Mouse (Mus musculus) heart, embryonic 15.5 days (tissue): Measurements from ENCODE around the gene Arrb1. TPM values are rescaled to one million over a fixed set of nuclear protein-coding genes. Genes with fewer than 3 reads are reported as not detected.

ENCODE experiments used
- ATAC-seq: fragments of 200-750 bp; cut with Nextera tagmentation; replicated peaks from 2 replicates; pipeline ENCODE4 v1.8.0; 2017; ENCODE audit warnings: low read depth, moderate TSS enrichment; ENCODE audit not compliant: insufficient number of reproducible peaks, insufficient read depth, low FRiP score
- H3K27ac ChIP-seq: fragments of 300-500 bp; sonication (generic); 2 replicates; pipeline ENCODE4 v1.5.1; 2015; ENCODE audit warnings: mild to moderate bottlenecking, inconsistent platforms
- H3K27me3 ChIP-seq: fragments of 300-500 bp; sonication (generic); 2 replicates; pipeline ENCODE4 v1.6.1; 2015; ENCODE audit warnings: inconsistent platforms
- H3K36me3 ChIP-seq: fragments of 300-500 bp; sonication (generic); 2 replicates; pipeline ENCODE4 v1.6.1; 2015; ENCODE audit warnings: mild to moderate bottlenecking, inconsistent platforms
- H3K4me1 ChIP-seq: fragments of 300-500 bp; sonication (generic); replicated peaks from 2 replicates; pipeline ENCODE4 v1.6.1; 2015; ENCODE audit warnings: inconsistent platforms
- H3K4me2 ChIP-seq: fragments of 300-500 bp; sonication (generic); 2 replicates; pipeline ENCODE4 v1.6.1; 2015; ENCODE audit warnings: inconsistent platforms, mild to moderate bottlenecking, moderate library complexity
- H3K4me3 ChIP-seq: fragments of 300-500 bp; sonication (generic); 2 replicates; pipeline ENCODE4 v1.5.1; 2015; ENCODE audit warnings: mild to moderate bottlenecking, inconsistent platforms
- H3K9ac ChIP-seq: fragments of 300-500 bp; sonication (generic); 2 replicates; pipeline ENCODE4 v1.6.1; 2015; ENCODE audit warnings: mild to moderate bottlenecking, inconsistent platforms
- H3K9me3 ChIP-seq: fragments of 300-500 bp; sonication (generic); replicated peaks from 2 replicates; pipeline ENCODE4 v1.6.1; 2016; ENCODE audit warnings: inconsistent platforms
- WGBS: fragments of 180-500 bp; shearing (Covaris S2); methylation state at CpG from one replicate; pipeline ENCODE4 v1.1.7; 2015; ENCODE audit warnings: mixed read lengths; 5-methylcytosine and 5-hydroxymethylcytosine counted together
- polyA plus RNA-seq: library from polyadenylated mRNA; unstranded; fragments of >200 nt; fragmentation: Nextera tagmentation; extraction: Ambion mirVana; gene quantifications from 2 replicates; pipeline ENCODE4 v1.2.1, GENCODE M21; 2015

Gene Arrb1
- polyA plus RNA-seq, 1 experiment from 2014 or later: 4.7 TPM

DNA sequence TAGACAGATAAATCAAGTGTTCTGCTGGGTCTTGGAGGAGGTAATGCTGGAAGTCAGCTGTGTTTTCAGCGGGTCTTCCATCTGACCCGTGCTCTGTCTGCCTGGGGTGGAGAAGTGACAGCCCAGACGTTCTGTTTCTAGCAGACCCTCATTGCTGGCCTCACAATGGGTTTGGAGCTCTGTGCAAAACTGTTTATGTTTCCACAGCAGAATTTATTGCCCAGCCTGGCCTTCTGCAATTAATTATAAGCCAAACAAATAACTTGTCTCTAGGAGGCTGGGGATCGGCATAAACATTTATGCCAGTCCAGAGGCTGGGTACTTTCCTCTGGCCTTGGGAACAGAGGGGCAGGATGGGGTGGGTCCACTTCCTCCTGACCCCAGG, 18.6 kb downstream of the Arrb1 start:
- ATAC-seq: no peak
- H3K9me3 ChIP-seq: no peaks in the 10 kb centered on the region
- H3K4me1 ChIP-seq: peaks cover 30% of the 10 kb centered on the region
- H3K9ac ChIP-seq: 0 out of 2 replicates have a peak overlapping the region, but pooled peaks have one; percentile 9
- H3K4me3 ChIP-seq: no peak overlapping the region
- H3K27ac ChIP-seq: peak overlapping the region; percentile 65
- H3K36me3 ChIP-seq: no peaks in the 10 kb centered on the region
- H3K4me2 ChIP-seq: no peak overlapping the region
- 23% methylated on average over 4 of the region's 4 CpGs for WGBS
- H3K27me3 ChIP-seq: no peaks in the 10 kb centered on the region

DNA sequence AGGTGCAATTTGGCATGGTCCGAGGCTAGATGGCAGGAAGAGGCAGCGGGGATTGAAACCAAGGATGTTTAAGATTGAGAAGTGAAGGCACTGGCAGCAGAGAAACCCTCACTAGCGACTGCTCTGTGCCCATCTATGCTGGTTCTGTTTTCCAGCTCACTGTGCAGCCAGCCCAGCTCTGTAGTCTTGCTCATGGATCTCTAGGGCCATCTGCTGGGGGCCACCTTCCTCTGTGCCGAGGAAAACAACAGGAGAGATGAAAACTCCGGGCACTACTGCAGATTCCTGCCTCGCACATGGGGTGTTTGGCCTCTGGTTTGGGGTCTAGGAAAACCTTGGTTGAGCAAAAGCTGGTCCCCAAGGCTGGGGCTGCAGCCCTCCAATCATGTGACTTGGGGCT, 20.6 kb downstream of the Arrb1 start:
- H3K27me3 ChIP-seq: no peaks in the 10 kb centered on the region
- no peaks in the 10 kb centered on the region for H3K9me3 ChIP-seq
- no peak overlapping the region for H3K4me2 ChIP-seq
- peaks cover 34% of the 10 kb centered on the region for H3K4me1 ChIP-seq
- peak overlapping the region; percentile 26; the same call in 1 of the 2 replicates for H3K9ac ChIP-seq
- H3K36me3 ChIP-seq: no peaks in the 10 kb centered on the region
- 36% methylated on average over 6 of the region's 6 CpGs for WGBS
- ATAC-seq: peak; percentile 60
- H3K27ac ChIP-seq: no peak overlapping the region
- H3K4me3 ChIP-seq: no peak overlapping the region

DNA sequence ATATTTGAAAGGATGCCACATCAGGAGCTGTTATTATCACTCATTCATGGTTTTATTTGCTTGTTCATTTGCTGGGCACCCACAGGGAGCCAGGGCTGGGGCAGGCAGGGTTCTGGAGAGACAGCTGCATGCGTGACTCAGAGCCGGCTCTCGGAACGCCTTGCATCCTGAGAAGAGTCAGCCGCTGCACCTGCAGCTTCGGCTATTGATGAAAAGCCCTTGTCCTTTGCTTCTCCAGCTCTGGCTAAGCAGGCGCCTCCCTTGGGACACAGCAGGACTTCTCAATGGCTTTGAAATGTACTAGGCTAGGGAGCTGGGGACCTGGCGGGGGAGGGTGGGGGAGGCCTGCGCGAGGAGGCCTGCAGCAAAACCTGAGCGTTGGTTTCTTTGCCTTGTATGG, 23.8 kb downstream of the Arrb1 start:
- no peak overlapping the region for H3K4me3 ChIP-seq
- ATAC-seq: no peak
- H3K27me3 ChIP-seq: no peaks in the 10 kb centered on the region
- H3K4me2 ChIP-seq: no peak overlapping the region
- no peak overlapping the region for H3K27ac ChIP-seq
- peaks cover 37% of the 10 kb centered on the region for H3K4me1 ChIP-seq
- no peaks in the 10 kb centered on the region for H3K36me3 ChIP-seq
- WGBS: 45% methylated on average over 11 of the region's 11 CpGs
- H3K9me3 ChIP-seq: no peaks in the 10 kb centered on the region
- no peak overlapping the region for H3K9ac ChIP-seq

DNA sequence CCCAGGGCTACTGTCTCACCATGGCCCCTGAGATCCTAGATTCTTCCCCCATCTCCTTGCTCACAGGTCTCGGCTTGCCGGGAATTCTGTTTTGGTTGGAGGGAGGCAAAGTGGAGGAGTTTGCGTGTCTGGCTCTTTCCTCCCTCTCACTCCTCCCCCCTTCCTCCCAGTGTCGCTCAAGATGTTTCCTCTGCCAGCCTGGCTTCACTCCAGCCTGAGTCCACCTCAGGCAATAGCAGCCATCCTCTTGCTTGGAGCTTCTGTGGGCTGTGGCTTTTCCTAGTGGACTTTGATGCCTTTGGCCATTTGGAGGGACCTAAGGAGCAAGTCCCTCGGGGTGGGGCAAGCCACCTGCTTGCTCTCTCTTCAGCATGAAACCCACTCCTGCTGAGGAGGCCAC, 27.2 kb downstream of the Arrb1 start:
- 20% methylated on average over 5 of the region's 5 CpGs for WGBS
- no peak overlapping the region for H3K4me3 ChIP-seq
- H3K9ac ChIP-seq: no peak overlapping the region
- H3K27me3 ChIP-seq: no peaks in the 10 kb centered on the region
- H3K4me2 ChIP-seq: no peak overlapping the region
- H3K27ac ChIP-seq: 0 out of 2 replicates have a peak overlapping the region, but pooled peaks have one; percentile 34
- H3K36me3 ChIP-seq: no peaks in the 10 kb centered on the region
- H3K4me1 ChIP-seq: peaks cover 46% of the 10 kb centered on the region
- no peak for ATAC-seq
- no peaks in the 10 kb centered on the region for H3K9me3 ChIP-seq

DNA sequence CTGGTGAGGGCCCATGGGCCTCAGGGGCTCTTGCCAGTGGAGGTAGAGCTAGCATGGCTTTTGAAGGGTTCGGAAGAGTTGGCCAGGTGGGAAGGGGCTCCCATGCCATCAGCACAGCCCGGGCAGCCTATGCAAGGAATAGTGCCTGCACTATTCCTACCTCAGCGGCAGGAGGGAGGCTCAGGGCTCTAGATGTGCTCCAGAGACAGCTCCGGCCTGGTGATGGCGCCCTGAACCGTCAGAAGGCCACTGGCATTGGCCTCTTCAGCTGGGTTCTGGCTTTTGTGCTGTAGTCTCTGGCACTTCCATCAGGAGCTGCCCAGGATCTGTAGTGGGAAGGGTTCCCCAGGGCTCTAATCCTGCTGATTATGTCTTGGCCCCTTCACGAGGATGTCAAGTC, 28.0 kb downstream of the Arrb1 start:
- H3K36me3 ChIP-seq: no peaks in the 10 kb centered on the region
- H3K9me3 ChIP-seq: no peaks in the 10 kb centered on the region
- no peak overlapping the region for H3K27ac ChIP-seq
- no peaks in the 10 kb centered on the region for H3K27me3 ChIP-seq
- H3K4me2 ChIP-seq: no peak overlapping the region
- H3K9ac ChIP-seq: no peak overlapping the region
- ATAC-seq: no peak
- H3K4me1 ChIP-seq: peaks cover 46% of the 10 kb centered on the region
- no peak overlapping the region for H3K4me3 ChIP-seq
- 63% methylated on average over 7 of the region's 7 CpGs for WGBS

DNA sequence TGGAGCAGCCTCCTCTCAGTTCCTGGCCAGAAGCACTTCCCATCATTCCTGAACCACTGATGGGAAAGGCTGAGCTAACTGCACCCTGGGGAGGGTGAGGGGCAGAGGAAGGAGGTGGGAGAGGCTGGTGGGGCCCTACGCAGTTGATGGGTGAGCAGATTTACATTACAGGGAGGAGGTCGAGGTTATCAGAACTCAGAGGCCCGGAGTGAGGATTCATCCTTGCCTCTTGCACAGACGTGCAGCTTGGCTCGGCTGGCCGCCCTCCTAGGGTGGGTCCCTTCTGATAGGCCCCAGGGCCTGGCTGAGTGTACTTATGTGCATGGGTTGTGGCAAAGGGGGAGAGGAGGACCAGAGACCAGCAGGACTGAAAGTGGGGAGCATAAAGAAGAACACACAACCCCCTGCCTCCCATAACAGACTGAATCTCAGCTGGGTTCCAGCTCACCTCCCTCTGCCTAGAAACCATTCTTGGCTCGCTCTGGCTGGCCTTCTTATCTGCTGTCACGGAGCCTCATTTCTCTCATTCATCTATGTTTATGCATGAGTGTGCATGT, 30.1 kb downstream of the Arrb1 start:
- peak; percentile 54; the same call in 1 of the 2 replicates for ATAC-seq
- H3K27me3 ChIP-seq: no peaks in the 10 kb centered on the region
- H3K9ac ChIP-seq: no peak overlapping the region
- H3K27ac ChIP-seq: peak overlapping the region; percentile 30
- no peaks in the 10 kb centered on the region for H3K36me3 ChIP-seq
- no peak overlapping the region for H3K4me3 ChIP-seq
- peaks cover 38% of the 10 kb centered on the region for H3K4me1 ChIP-seq
- 20% methylated on average over 8 of the region's 8 CpGs for WGBS
- no peaks in the 10 kb centered on the region for H3K9me3 ChIP-seq
- H3K4me2 ChIP-seq: no peak overlapping the region

DNA sequence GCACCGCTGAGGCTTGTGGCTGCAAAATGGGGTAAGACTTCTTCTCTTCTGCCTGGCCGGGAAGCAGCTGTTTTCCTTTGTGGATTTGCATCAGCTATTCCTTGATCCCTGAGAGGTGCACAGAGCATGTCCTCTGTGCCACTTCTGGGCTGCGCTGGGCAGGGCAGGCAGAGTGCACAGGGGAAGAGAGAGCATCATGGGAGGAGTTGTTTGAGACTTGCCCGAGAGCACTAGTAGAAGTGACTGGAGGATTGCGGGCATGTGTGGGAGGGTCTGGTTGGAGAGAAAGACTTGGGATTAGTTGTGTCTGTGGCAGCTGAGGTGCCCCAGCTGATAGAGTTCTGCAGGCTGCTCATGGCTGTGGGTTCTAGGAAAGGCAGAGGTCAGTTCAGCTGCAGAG, 35.4 kb downstream of the Arrb1 start:
- Histone ChIP-seq H3K9ac (no peak overlapping the region), H3K4me3 (peak overlapping the region; percentile 19), H3K4me1 (peaks cover 10% of the 10 kb centered on the region), H3K9me3 (no peaks in the 10 kb centered on the region), H3K4me2 (peak overlapping the region; percentile 35), H3K27me3 (no peaks in the 10 kb centered on the region), H3K27ac (peak overlapping the region; percentile 33; the same call in 1 of the 2 replicates), H3K36me3 (no peaks in the 10 kb centered on the region)
- no peak; the same call in 1 of the 2 replicates for ATAC-seq
- 36% methylated on average over 5 of the region's 5 CpGs for WGBS

DNA sequence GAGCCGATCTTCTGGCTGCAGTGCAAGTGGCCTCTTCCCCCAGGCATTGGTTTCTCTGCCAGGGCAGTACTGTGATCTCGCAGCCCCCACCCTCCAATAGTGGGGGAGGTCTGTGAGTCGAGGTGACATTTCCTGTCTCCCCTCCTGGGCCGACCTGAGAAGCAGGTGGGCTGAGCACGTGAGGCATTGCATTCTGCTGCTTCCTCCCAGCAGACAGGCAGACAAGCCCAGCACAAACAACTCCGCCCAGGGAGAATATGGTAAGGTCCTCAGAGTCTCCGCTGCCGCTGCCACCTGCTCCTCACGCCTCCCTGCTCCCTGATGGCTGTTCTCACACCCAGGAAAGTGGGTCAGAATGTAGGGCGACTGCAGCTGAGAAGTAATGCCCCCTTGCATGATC, 37.7 kb downstream of the Arrb1 start:
- Histone ChIP-seq H3K27me3 (no peaks in the 10 kb centered on the region), H3K27ac (no peak overlapping the region), H3K4me1 (peaks cover 7% of the 10 kb centered on the region; the same call in 1 of the 2 replicates), H3K9me3 (no peaks in the 10 kb centered on the region), H3K36me3 (no peaks in the 10 kb centered on the region), H3K4me2 (no peak overlapping the region), H3K9ac (no peak overlapping the region), H3K4me3 (no peak overlapping the region)
- ATAC-seq: no peak
- WGBS: 37% methylated on average over 10 of the region's 10 CpGs

DNA sequence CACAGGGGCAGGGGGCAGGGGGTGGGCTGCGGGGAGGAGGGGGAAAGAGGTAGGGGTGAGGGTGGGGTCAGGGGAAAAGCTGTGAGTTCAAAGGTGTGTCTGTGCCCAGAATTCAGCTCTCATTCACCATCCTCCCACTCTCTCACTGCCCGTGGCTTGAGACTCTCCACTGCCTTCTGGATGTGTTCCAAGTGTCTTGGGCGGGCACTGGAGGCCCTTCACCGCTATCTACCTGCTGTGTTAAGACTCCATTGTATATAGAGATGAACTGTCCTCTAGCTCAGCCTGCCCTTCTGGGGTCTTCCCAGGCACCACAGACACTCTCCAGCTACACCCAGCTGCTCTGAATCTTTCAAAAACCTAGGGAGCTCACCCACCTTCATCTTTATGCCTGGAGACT, 38.1 kb downstream of the Arrb1 start:
- H3K4me2 ChIP-seq: no peak overlapping the region
- no peak overlapping the region for H3K4me3 ChIP-seq
- H3K9me3 ChIP-seq: no peaks in the 10 kb centered on the region
- WGBS: 39% methylated on average over 4 of the region's 4 CpGs
- ATAC-seq: no peak
- H3K27ac ChIP-seq: no peak overlapping the region
- no peaks in the 10 kb centered on the region for H3K36me3 ChIP-seq
- H3K4me1 ChIP-seq: peaks cover 7% of the 10 kb centered on the region; the same call in 1 of the 2 replicates
- H3K9ac ChIP-seq: no peak overlapping the region
- H3K27me3 ChIP-seq: no peaks in the 10 kb centered on the region

DNA sequence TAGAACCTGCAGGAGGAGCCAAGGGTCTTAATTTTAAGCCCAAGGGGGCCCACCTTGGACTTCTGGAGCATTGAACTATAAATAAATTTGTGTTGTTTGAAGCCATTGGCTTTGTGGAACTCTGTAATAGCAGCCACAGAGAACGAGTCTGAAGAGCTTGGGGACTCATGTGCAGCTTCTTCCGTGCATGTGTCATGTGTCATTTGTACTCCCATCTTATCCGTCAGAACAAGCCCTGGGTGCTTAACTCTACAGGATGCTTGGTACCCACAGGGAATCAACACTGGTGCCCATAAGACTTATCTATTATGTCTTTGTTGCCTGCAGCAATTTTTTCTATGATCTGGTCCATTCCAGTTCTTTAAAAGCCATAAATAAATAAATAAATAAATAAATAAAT, 43.0 kb downstream of the Arrb1 start:
- ATAC-seq: no peak
- WGBS: 65% methylated on average over 3 of the region's 3 CpGs
- Histone ChIP-seq H3K4me2 (no peak overlapping the region), H3K9ac (no peak overlapping the region), H3K4me1 (peaks cover 15% of the 10 kb centered on the region; the same call in 1 of the 2 replicates), H3K36me3 (no peaks in the 10 kb centered on the region), H3K4me3 (no peak overlapping the region), H3K9me3 (no peaks in the 10 kb centered on the region), H3K27ac (no peak overlapping the region), H3K27me3 (0 out of 2 replicates have a peak, but pooled peaks cover 3% of the 10 kb centered on the region)

DNA sequence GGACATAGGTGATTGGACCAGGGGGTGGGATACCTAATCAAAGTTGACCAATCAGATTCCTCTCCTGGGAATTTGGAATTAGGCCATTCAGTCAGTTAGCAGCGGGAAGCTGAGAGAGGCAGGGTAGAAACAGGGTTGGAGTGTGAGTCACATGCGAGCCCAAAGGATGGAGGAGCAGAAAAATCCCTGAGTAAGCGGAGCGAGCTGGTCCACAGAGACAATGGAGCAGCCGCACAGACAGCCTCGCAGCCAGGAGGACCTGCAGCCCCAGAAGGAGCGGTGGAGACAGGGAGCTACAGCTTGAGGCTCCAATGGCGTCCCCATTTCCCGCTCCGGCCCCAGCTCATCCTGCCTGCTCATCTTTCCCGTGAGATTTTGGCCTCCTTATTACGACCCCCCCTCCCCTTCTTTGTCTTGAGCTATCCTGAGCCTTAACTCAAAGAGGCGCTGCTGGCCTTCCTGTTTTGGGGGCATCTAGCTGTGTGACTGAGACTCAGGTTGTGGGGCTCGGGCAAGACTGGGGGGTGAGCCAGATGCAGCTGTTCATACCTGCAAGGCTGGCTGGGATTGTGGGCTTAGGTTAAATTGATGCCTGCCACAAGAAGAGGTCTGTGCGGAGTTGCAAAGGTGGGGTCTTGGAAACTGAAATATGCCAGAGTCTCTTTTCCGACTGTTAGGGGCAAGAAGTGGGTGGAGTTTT, 44.4 kb downstream of the Arrb1 start:
- Histone ChIP-seq H3K9ac (no peak overlapping the region), H3K9me3 (no peaks in the 10 kb centered on the region), H3K36me3 (no peaks in the 10 kb centered on the region; the same call in 1 of the 2 replicates), H3K27me3 (0 out of 2 replicates have a peak, but pooled peaks cover 3% of the 10 kb centered on the region), H3K4me3 (no peak overlapping the region), H3K4me2 (no peak overlapping the region), H3K27ac (no peak overlapping the region), H3K4me1 (peaks cover 13% of the 10 kb centered on the region; the same call in 1 of the 2 replicates)
- ATAC-seq: no peak
- WGBS: 17% methylated on average over 16 of the region's 16 CpGs
